Mouse (Mus musculus): ENCODE measurements at regions not wholly inside any gene's neighbourhood (a gene's known extent, or its start where the extent isn't known, plus 50 kb on each side); places are given as distances from the start of the nearest gene placed in this dataset.

DNA sequence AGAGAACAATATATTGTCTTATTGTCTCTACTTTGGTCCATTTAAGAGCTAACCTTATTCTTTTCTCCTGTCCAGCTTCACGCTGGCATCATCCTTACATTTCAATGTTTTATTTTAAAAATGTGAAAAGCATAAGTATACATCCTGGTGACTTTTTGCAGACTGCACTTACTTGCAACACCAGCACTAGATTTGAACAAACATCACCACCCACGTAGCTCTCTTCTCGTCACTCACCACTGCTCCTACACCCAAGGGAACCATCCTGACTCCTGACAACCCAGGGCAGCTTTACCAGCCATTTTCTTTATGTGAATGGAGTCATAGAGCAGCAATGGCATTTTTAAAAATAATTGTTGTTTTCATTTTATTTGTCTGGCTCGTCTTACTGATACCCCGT, 73.7 kb downstream of the Tmem215 start:
- TF ChIP-seq CTCF (conservative IDR thresholded peaks at IDR 0.05 in 1 of 2, IDR thresholded peaks at IDR 0.05 in 1 of 2; ENCODE audit: low read depth in 2 of 2, low read length in 2 of 2) (no peak), POLR2A (IDR thresholded peaks at IDR 0.05; ENCODE audit: low read depth, low read length) (no peak), JUND (conservative IDR thresholded peaks at IDR 0.05; ENCODE audit: low read depth, low read length) (no peak), BHLHE40 (IDR thresholded peaks at IDR 0.05; ENCODE audit: low read depth, low read length) (no peak), CHD2 (IDR thresholded peaks at IDR 0.05; ENCODE audit: low read length) (no peak)
